Mouse (Mus musculus) E14TG2a.4 (cell line): ENCODE measurements around the gene Wipf3.

Source experiments
- H3K27me3 ChIP-seq: 2 replicates; pipeline ENCODE4 v1.6.1; 2014; ENCODE audit warnings: low read length, control low read depth; ENCODE audit not compliant: insufficient read depth
- H3K36me3 ChIP-seq: 2 replicates; pipeline ENCODE4 v1.6.1; 2014; ENCODE audit warnings: low read length, control low read depth; ENCODE audit not compliant: insufficient read depth
- H3K4me1 ChIP-seq: replicated peaks from 2 replicates; pipeline ENCODE4 v1.6.1; 2014; ENCODE audit warnings: low read depth, low read length, control low read depth
- H3K4me3 ChIP-seq: replicated peaks from 2 replicates; pipeline ENCODE4 v1.5.1; 2014; ENCODE audit warnings: mild to moderate bottlenecking, low read length
- H3K9me3 ChIP-seq: 2 replicates; pipeline ENCODE4 v1.6.1; 2014; ENCODE audit warnings: low read length, control low read depth
- CTCF ChIP-seq: conservative IDR thresholded peaks from 2 replicates; pipeline ENCODE4 v1.5.1; 2014; ENCODE audit warnings: low read length
- NANOG ChIP-seq: IDR thresholded peaks from 2 replicates; pipeline ENCODE4 v1.6.1; 2014; ENCODE audit warnings: borderline replicate concordance, low read length, mixed read lengths
- POU5F1 ChIP-seq: IDR thresholded peaks from 2 replicates; pipeline ENCODE4 v1.6.1; 2014; ENCODE audit warnings: low read length, borderline replicate concordance

Wipf3 gene

DNA sequence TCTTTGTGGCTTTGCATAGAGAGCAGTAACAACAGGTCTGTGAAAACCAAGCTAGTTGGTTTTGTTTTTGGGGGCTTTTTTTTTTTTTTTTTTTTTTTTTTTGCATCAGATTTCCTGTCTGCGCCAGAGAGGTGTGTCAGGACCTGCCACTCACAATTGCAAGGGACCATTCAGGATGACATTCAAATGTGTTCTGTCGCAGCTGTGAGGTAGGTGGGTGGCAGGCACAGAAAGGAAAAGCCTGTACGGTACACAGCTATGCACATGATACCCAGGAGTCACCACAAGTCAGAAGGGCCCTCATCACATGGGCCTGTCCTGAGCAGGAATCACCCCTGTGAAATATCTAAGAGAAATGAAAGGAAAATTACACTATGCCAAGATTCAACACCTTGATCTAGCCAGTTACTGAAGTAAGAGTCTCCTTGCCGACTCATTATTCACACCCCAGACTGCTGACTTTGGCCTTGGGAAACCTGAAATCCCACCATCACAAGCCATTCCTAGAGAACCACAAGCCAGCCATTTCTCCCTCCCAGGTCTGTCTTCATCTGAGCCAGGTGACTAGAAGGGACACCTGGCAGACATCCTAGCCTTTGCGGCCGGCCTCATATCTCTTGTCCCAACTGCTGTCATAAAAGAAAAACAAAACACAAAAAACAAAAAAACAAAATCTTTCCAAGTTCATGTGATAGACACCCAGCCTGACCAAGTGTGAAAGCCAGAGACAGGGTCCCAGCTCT lies 30.9 kb downstream of the Wipf3 start:
- Histone ChIP-seq H3K27me3 (peaks cover 2% of the 10 kb centered on the region; the same call in 1 of the 2 replicates), H3K9me3 (no peaks in the 10 kb centered on the region)

DNA sequence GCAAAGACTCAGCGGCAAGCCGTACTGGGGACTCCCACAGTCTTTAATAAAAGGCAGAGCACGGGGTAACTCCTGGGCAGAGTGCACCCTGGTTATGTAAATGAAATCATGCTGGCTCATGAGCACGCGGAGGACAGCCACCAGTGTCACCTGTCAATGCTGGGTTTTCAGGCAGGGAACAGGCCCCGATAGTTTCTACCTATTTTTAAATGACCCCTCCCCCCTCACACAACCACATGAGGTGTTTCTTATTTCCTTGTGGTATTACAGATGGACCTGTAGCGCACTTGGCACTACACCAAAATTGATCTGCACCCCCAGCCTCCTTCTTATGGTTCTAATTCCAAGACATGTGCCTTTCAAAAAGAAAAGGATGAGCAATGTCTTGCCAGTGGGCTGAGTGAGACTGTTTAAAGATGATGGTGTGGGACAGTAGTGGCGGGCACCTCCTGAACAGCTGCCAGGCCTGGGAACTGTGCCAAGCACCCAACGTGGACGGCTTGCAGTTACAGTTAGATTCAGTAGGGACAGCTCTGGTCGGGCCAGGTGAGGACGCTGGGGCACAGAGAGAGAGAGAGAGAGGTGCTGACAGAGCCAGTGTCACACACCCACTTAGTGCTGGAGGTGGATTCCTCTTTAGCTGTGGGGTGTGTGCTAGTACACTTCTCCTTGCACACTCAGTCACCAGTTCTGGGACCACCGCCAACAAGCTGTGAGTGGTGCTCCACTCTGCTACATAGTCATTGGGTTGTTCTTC lies 31.7 kb downstream of the Wipf3 start:
- TF ChIP-seq NANOG (no peak), POU5F1 (no peak)
- no peak overlapping the region for H3K4me3 ChIP-seq
- no peaks in the 10 kb centered on the region for H3K4me1 ChIP-seq
- no peaks in the 10 kb centered on the region for H3K9me3 ChIP-seq
- no peaks in the 10 kb centered on the region for H3K36me3 ChIP-seq
- H3K27me3 ChIP-seq = peaks cover 2% of the 10 kb centered on the region; the same call in 1 of the 2 replicates

More for the DNA sequence above, 30.9 kb downstream of the Wipf3 start:
- Histone ChIP-seq H3K36me3 (no peaks in the 10 kb centered on the region), H3K4me1 (no peaks in the 10 kb centered on the region), H3K4me3 (no peak overlapping the region)
- TF ChIP-seq NANOG = no peak
- no peak for TF ChIP-seq CTCF
- no peak for TF ChIP-seq POU5F1

DNA sequence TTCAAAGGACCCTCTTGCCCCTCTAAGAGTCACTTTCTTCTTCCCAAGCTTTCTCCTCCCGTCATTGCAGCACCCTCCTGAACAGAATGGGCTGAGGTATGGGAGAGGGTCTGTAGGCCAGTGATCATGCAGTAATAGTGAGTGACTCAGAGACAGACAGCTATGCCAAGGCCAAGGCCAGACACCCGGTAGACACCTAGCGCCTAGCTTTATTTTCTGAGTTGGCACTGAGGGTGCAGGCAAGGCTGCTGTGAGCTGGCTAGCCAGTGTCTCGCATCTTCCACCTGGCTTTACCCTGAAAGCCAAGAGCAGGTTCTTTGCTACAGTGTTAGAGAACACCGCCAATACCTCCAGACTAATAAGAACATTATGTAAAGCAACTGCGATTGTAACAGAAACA lies 33.4 kb downstream of the Wipf3 start:
- TF ChIP-seq NANOG = no peak
- TF ChIP-seq CTCF = no peak
- no peak for TF ChIP-seq POU5F1
- H3K9me3 ChIP-seq = no peaks in the 10 kb centered on the region
- peaks cover 2% of the 10 kb centered on the region; the same call in 1 of the 2 replicates for H3K27me3 ChIP-seq
- no peaks in the 10 kb centered on the region for H3K36me3 ChIP-seq
- no peaks in the 10 kb centered on the region for H3K4me1 ChIP-seq
- H3K4me3 ChIP-seq = no peak overlapping the region

DNA sequence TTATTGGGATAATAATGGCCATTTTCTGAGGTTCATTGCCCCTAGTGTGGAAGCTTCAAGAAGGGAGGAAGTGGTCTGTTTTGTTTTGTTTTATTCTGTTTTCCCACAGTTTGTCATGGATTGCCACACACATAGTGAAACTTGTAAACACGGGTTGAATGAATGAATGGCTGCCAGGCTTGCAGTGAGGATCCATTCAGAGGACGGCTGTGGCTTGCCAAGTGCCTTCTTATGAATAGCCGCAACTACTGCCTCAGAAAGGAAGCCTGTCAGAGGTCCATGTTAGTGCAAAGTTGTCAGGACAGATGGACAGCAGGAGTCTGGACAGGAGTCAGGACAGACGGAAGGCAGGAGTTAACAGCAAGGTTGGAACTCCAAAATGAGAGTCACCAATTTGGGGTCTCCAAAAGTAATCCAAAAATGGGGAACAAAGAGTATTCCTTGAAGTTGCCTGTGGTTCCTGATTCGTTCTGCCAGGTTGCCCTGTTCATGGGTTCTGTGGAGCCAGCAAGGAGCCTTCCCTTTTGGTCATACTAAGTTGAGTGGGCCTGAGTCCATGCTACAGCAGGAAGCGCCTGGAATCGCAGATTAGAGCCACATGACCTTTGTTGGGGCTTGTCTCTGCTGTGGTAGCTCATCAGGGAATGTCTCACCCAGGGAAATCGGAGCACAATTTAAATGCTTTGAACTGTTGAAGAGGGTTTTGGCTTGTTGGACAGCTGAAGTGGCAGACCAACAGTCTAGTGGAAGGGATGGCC lies 34.5 kb downstream of the Wipf3 start:
- no peaks in the 10 kb centered on the region for H3K36me3 ChIP-seq
- H3K9me3 ChIP-seq = no peaks in the 10 kb centered on the region
- H3K4me3 ChIP-seq = no peak overlapping the region
- no peaks in the 10 kb centered on the region for H3K4me1 ChIP-seq
- no peak for TF ChIP-seq NANOG
- TF ChIP-seq CTCF = no peak
- TF ChIP-seq POU5F1 = no peak
- peaks cover 2% of the 10 kb centered on the region; the same call in 1 of the 2 replicates for H3K27me3 ChIP-seq

- Histone ChIP-seq H3K27me3 (peaks cover 2% of the 10 kb centered on the region; the same call in 1 of the 2 replicates), H3K4me1 (no peaks in the 10 kb centered on the region), H3K4me3 (no peak overlapping the region), H3K36me3 (no peaks in the 10 kb centered on the region), H3K9me3 (no peaks in the 10 kb centered on the region)
- TF ChIP-seq POU5F1 (no peak), CTCF (no peak), NANOG (no peak)
These were observed 35.5 kb downstream of the Wipf3 start for GRCm38 (mm10) chr6:54464926-54465325.

GRCm38 (mm10) chr6:54467371-54467770 lies 38.0 kb downstream of the Wipf3 start:
- no peaks in the 10 kb centered on the region for H3K9me3 ChIP-seq
- H3K4me3 ChIP-seq = no peak overlapping the region
- H3K4me1 ChIP-seq = no peaks in the 10 kb centered on the region
- H3K27me3 ChIP-seq = 0 out of 2 replicates have a peak, but pooled peaks cover under 1% of the 10 kb centered on the region
- TF ChIP-seq CTCF = no peak
- no peak for TF ChIP-seq NANOG
- TF ChIP-seq POU5F1 = no peak
- H3K36me3 ChIP-seq = no peaks in the 10 kb centered on the region

- H3K27me3 ChIP-seq = 0 out of 2 replicates have a peak, but pooled peaks cover 2% of the 10 kb centered on the region
- no peaks in the 10 kb centered on the region for H3K9me3 ChIP-seq
- H3K36me3 ChIP-seq = no peaks in the 10 kb centered on the region
- 0 out of 2 replicates have a peak, but pooled peaks cover 5% of the 10 kb centered on the region for H3K4me1 ChIP-seq
- no peak overlapping the region for H3K4me3 ChIP-seq
- TF ChIP-seq POU5F1 (no peak), NANOG (no peak), CTCF (no peak)
These were observed 42.5 kb downstream of the Wipf3 start for GRCm38 (mm10) chr6:54471866-54472265.

DNA sequence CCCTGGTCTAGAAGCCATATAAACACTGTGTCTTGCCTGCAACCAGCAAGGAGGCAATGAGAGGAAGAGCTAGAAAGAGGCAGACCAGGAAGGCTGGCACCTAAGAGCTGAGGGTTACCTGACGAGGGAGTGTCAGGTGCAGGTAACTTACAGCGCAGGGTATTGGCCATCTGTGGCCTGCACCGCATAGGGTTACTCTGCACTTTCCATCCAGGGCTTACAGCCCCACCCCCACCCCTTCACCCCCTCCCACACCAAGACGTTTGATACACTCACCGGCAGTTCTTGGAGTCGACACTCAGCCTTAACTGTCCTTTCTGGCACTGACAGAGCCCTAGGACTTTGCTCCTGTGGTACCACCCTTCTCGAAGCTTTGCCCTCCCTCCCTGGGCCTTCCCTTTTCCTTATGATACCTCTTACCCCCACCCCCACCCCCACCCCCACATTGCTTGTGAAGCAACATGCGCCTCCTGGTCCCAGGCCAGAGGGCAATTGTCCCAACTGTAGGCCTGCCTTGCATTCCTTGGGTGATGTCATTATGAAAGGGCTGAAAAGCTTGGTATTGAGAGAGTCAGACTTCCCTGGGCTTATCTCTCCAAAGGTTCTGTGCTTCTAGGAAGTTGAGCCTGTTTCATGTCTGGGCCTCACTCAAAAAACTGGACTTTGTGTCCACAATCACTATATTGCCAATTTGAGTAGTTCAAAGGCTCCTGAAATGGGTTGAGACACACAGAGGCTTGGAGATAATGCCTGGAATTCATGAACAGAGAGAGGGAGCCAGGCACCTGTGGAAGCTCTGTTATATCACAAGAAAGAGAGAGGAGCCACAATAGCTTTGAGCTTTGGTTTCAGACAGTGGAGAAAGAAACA lies 43.7 kb downstream of the Wipf3 start:
- no peak overlapping the region for H3K4me3 ChIP-seq
- H3K4me1 ChIP-seq = 0 out of 2 replicates have a peak, but pooled peaks cover 5% of the 10 kb centered on the region
- H3K36me3 ChIP-seq = no peaks in the 10 kb centered on the region
- 0 out of 2 replicates have a peak, but pooled peaks cover 5% of the 10 kb centered on the region for H3K27me3 ChIP-seq
- no peaks in the 10 kb centered on the region for H3K9me3 ChIP-seq
- no peak for TF ChIP-seq POU5F1
- no peak for TF ChIP-seq NANOG
- no peak for TF ChIP-seq CTCF
